Mouse (Mus musculus): ENCODE measurements around the gene Atp1a4.

GRCm38 (mm10) chr1:172180881-172181280, 77.3 kb downstream of the Atp1a4 start:
- TF ChIP-seq CTCF (conservative IDR thresholded peaks at IDR 0.05; ENCODE audit: insufficient read depth, insufficient read length, low read depth, low read length): no peak
- TF ChIP-seq POLR2A (IDR thresholded peaks at IDR 0.05; ENCODE audit: low read depth, low read length): no peak

Data from kidney, adult 2 months (tissue).